Mouse (Mus musculus): ENCODE results near the gene Psmc3ip. TPM values are rescaled to one million over a fixed set of nuclear protein-coding genes. Genes with fewer than 3 reads are reported as not detected.
A peak's percentile ranks its signal among the peaks of the same experiment; 100 is the strongest.

The Psmc3ip gene
- polyA plus RNA-seq, 1 experiment from 2014 or later, result 31.4 TPM

DNA sequence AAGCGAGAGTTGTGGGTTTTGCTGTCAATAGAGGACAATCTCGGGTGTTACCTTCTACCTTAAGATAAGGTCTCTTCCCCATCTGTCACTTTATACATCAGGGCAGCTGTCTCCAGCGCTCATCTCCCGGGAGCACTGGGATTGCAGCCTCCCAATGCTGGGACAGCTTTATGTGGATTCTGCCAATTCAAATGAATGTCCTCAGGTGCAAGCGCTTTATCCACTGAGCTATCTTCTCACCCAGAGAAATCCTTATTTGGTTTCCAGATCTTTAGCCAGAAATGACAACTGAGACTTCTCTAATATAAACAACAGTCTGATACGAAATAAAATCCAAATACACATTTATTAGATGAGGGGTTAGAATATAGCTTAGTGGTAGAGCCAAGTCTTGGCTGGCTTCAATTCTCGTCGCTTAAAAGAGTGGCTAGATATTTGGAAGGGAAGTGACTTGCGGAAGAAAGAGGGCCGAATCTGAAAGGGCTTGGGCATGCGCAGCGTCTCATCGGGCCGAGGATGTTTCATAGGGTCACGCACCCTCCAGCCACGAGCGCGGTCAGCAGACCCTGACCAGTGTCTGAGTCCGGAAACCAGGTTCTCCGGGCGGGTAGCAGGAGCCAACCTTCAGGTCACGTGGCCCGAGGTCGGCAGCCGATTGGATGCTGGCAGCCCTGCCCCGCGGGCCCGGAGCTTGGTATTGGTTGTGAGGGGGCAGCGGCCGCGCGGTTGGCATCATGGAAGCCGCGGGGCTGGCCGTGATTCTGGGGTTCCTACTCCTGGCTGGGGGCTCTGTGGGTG is 25.6 kb downstream of the Psmc3ip start, which contains the start of gene Naglu:
Gene Naglu (plus strand): TSS at position 622 of the 798 bp plus-strand sequence.
- WGBS, result 5% methylated on average over 35 of the region's 35 CpGs
- Histone ChIP-seq H3K4me1 (peaks cover 13% of the 10 kb centered on the region; the same call in 1 of the 2 replicates), H3K27ac (no peak within 1 kb of the TSS), H3K36me3 (no peaks in the 10 kb centered on the region), H3K9ac (peak within 1 kb of the TSS; percentile 83), H3K4me3 (peak within 1 kb of the TSS; percentile 76), H3K9me3 (no peaks in the 10 kb centered on the region), H3K27me3 (replicated peaks) (peaks cover 3% of the 10 kb centered on the region; the same call in 1 of the 2 replicates), H3K4me2 (replicated peaks) (peak within 1 kb of the TSS; percentile 98)
- peak; percentile 89 for ATAC-seq (ENCODE audit: low FRiP score, low read depth)

DNA sequence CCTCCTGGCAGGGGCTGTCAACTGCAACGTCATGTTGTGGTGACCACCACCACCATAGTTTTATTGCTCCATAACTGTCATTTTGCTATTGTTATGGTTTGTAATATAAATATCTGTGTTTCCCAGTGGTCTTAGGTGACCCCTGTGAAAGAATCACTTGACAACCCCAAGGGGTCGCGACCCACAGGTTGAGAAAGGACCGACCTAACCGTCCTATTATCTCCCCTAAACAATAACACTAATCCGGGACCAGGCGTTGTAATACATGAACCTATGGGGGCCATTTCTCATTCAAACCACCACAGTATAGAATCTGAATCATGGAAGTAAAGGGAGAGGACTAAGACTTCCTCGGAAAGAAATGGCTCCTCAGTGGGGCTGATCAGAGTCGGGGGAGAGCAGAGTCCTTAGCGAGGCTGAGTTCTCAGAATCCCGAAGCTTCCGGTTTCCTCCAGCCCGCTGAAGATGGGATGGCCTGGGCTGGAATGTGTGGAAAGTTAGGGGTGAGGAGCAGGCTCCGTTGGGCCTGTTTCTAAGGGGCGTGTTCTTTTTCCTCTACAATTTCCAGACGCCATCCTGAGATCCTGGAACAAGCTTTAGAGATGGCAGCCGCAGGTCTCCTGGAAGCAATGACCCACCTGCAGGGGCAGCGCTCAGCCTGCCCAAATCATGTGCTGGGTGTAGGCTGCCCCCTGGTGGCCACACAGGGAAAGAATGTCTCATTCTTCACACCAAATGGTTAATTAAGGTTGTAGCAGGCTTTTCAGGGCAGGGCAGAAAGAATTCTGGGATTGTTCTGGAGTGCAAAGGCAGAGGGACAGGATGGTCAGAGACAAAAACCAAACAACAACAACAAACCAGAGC is 28.5 kb downstream of the Psmc3ip start:
- ATAC-seq (ENCODE audit: low FRiP score, low read depth), result no peak
- H3K4me2 ChIP-seq (replicated peaks), result peak overlapping the region; percentile 60
- H3K36me3 ChIP-seq, result peaks cover 19% of the 10 kb centered on the region
- peaks cover 3% of the 10 kb centered on the region; the same call in 1 of the 2 replicates for H3K27me3 ChIP-seq (replicated peaks)
- H3K27ac ChIP-seq, result no peak overlapping the region
- peak overlapping the region; percentile 29 for H3K9ac ChIP-seq
- 22% methylated on average over 18 of the region's 18 CpGs for WGBS
- peak overlapping the region; percentile 22 for H3K4me3 ChIP-seq
- no peaks in the 10 kb centered on the region for H3K9me3 ChIP-seq
- peaks cover 23% of the 10 kb centered on the region for H3K4me1 ChIP-seq

DNA sequence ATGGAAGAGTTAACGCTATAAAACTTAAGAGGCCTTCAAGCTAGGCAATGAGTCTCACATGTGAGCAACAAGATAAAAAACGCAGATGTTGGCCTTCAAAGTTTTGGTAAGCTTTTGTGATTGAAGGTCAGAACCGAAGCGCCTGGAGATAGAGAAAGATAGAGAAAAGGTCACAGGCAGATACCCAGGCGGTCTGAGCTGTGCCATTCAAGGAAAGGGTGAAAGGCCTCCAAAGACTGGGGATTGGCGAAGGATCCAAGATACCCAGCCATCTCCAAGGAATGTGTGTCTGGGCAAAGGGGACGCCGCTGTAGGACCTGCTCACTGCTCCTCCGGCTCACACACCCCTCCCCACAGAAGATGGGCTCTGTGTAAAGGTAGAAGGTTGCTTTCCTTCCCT is 30.2 kb downstream of the Psmc3ip start:
- Histone ChIP-seq H3K36me3 (peaks cover 26% of the 10 kb centered on the region), H3K4me3 (no peak overlapping the region), H3K4me1 (peaks cover 19% of the 10 kb centered on the region), H3K27me3 (replicated peaks) (no peaks in the 10 kb centered on the region), H3K4me2 (replicated peaks) (no peak overlapping the region), H3K9ac (no peak overlapping the region), H3K9me3 (no peaks in the 10 kb centered on the region), H3K27ac (no peak overlapping the region)
- 94% methylated on average over 9 of the region's 9 CpGs for WGBS
- ATAC-seq (ENCODE audit: low FRiP score, low read depth), result no peak

DNA sequence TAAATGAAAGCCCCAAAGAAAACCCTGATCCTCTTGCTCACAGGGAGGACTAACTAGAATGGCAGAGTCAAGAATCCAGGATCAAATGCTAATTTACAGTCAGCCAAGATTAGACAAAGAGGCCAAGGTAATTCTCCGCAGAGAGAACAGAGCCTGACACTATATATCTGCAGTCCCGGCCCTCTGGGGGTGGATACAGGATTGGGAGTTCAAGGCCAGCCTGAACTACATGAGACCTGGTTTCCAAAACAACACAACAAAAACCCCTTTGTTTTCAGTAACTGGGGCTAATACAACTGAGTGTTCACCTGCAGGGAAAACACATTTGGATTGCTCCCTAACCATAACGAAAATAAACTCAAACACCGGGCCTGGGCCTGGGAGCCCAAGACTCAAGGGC is 30.8 kb downstream of the Psmc3ip start:
- WGBS, result 86% methylated on average over 4 of the region's 4 CpGs
- no peak overlapping the region for H3K9ac ChIP-seq
- H3K4me3 ChIP-seq, result no peak overlapping the region
- no peaks in the 10 kb centered on the region for H3K27me3 ChIP-seq (replicated peaks)
- peaks cover 31% of the 10 kb centered on the region for H3K36me3 ChIP-seq
- no peak for ATAC-seq (ENCODE audit: low FRiP score, low read depth)
- no peak overlapping the region for H3K4me2 ChIP-seq (replicated peaks)
- no peak overlapping the region for H3K27ac ChIP-seq
- peaks cover 19% of the 10 kb centered on the region for H3K4me1 ChIP-seq
- no peaks in the 10 kb centered on the region for H3K9me3 ChIP-seq

DNA sequence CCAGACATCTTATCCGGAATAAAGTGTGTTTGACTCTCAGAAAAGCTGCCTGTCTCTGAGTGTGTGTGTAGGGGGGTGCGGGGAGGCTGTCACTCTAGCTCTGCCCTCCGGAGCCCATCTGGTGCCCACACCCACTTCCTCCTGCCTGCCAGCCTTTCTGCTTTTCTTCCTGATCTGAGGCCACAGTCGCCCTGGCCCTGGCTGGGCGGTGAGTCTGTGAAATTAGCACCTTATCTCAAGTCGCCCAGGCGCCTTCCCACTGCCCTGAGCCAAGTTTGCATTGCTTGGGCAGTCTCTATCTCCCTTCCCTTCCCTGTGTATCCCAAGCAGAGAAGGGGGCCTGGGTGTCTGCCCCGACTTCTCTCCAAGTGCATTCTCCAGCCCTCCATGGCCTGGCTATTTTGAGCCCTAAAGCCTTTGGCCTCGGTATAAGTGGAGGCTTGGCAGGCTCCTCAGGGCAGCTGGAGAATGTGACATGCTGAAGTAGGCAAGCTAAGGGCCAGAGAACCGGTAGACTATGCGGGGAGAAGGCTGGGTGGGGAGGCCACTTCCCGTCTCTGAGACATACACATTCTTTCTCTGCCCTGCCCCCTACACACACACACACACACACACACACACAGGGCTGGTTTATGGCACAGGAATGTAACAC is 31.4 kb downstream of the Psmc3ip start:
- Histone ChIP-seq H3K36me3 (peaks cover 37% of the 10 kb centered on the region), H3K4me1 (peaks cover 16% of the 10 kb centered on the region), H3K4me2 (replicated peaks) (no peak overlapping the region), H3K9ac (no peak overlapping the region), H3K27me3 (replicated peaks) (no peaks in the 10 kb centered on the region), H3K9me3 (no peaks in the 10 kb centered on the region), H3K27ac (peak overlapping the region; percentile 2), H3K4me3 (no peak overlapping the region)
- ATAC-seq (ENCODE audit: low FRiP score, low read depth), result no peak
- 58% methylated on average over 12 of the region's 12 CpGs for WGBS

DNA sequence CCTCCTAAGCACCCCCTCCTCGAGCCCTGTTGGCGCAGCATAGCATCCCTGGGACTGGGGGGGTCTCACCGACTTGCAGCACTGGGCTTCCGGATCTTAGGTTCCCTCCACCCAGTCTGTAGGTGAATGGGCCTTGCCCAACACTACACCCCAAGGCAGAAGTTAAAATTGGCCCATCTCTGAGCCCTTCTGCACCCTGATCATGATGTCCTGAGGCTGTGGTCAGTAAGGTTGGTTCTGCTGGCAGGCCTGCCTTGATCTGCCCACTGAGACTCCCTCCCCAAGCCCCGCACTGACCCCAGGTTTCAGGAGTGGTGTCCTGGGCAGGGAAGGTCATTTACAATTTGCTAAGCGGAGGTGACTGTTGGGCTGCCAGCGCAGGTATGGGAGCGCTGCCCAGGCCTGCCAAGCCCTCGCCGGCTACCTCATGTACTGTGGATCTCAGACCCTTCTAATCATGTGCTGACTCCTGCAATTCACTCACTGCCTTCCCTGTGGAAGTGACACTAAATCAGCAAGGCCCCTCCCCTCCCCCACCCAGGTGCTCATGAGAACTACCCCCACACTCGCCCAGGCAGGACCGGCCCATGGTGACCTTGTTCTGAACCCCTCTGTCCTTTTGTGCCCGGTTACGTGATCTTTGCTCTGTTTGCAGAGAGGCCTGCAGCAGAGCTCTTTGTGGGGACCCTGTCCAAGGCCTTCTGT is 32.1 kb downstream of the Psmc3ip start:
- H3K4me2 ChIP-seq (replicated peaks), result no peak overlapping the region
- peaks cover 16% of the 10 kb centered on the region for H3K4me1 ChIP-seq
- H3K36me3 ChIP-seq, result peaks cover 44% of the 10 kb centered on the region
- H3K9ac ChIP-seq, result no peak overlapping the region
- H3K27me3 ChIP-seq (replicated peaks), result no peaks in the 10 kb centered on the region
- WGBS, result 70% methylated on average over 14 of the region's 14 CpGs
- peak overlapping the region; percentile 2; the same call in 1 of the 2 replicates for H3K27ac ChIP-seq
- H3K4me3 ChIP-seq, result no peak overlapping the region
- H3K9me3 ChIP-seq, result no peaks in the 10 kb centered on the region
- ATAC-seq (ENCODE audit: low FRiP score, low read depth), result no peak

DNA sequence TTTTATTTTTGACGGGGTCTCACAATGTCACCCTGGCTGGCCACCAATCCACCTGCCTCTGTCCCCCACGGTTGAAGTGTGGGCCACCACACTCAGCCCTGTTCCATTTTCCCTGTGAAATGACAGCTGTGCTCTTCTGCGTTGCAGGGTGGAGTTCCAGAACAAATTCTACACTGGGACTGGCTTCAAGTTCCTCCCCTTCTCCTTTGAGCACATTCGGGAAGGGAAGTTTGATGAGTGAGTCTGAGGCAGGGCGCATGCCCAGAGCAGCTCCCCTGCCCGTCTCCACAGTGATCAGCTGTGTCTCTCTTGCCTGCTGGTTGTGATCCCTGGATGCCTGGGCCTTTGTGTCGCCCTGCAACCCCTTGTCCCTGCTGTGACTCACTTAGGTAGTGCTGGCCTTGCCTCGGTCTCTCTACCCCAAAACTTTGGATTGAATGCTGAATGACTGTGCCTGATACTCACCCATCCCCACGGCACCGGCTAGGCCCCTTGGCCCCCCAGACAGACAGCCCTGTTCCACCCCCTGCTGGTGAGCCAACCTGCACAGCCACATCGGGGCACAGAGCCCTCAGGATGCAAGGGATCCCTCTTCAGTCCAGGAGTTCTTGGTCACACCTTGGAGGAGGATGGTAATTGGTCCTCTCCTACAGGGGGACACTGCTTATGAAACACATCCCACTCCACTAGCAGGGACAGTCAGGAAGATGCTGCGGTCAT is 32.9 kb downstream of the Psmc3ip start:
- ATAC-seq (ENCODE audit: low FRiP score, low read depth), result no peak
- Histone ChIP-seq H3K36me3 (peaks cover 45% of the 10 kb centered on the region), H3K9ac (no peak overlapping the region), H3K27ac (no peak overlapping the region), H3K27me3 (replicated peaks) (no peaks in the 10 kb centered on the region), H3K4me1 (peaks cover 16% of the 10 kb centered on the region), H3K4me2 (replicated peaks) (no peak overlapping the region), H3K9me3 (no peaks in the 10 kb centered on the region), H3K4me3 (no peak overlapping the region)
- 78% methylated on average over 12 of the region's 12 CpGs for WGBS

DNA sequence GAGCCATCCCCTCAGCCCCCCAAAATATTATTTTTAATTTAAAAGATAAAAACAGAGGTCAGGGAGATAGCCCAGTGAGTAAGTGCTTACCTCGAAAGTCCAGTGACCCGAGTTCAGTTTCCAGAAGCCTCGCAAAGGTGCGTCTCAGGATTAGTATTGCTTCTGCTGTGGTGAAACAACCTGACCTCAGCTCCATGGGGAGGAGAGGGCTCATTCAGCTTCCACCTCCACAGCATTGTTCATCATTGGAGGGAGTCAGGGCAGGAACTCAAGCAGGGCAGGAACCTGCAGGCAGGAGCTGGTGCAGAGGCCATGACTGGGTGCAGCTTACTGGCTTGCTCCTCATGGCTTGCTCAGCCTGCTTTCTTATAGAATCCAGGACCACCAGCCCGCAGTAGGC is 34.2 kb downstream of the Psmc3ip start:
- no peaks in the 10 kb centered on the region for H3K27me3 ChIP-seq (replicated peaks)
- no peak overlapping the region for H3K4me2 ChIP-seq (replicated peaks)
- peaks cover 10% of the 10 kb centered on the region for H3K4me1 ChIP-seq
- WGBS, result 94% methylated on average over 5 of the region's 5 CpGs
- no peak overlapping the region for H3K9ac ChIP-seq
- H3K4me3 ChIP-seq, result no peak overlapping the region
- no peaks in the 10 kb centered on the region for H3K9me3 ChIP-seq
- ATAC-seq (ENCODE audit: low FRiP score, low read depth), result no peak
- H3K27ac ChIP-seq, result no peak overlapping the region
- peaks cover 57% of the 10 kb centered on the region for H3K36me3 ChIP-seq

DNA sequence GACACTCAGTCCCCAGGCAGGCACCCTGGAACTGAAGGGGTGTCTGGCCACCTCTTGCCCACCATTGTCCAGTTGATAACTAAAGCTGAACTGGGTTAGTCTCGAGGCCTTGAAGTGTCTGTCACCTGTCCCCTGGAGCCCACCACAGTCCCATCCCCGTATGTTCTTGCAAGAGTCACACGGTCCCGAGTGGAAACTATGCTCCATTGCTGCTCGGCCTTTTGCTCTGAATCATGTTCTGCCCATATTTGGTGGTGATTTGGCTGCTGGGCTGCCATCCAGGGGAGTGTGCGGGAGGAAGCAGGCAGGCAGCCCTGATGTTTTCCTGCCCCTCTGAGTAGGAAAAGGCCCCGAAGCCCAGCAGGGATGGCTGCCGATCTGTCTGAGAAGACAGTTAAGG is 35.1 kb downstream of the Psmc3ip start:
- H3K27ac ChIP-seq, result no peak overlapping the region
- 84% methylated on average over 8 of the region's 8 CpGs for WGBS
- no peak overlapping the region for H3K4me3 ChIP-seq
- H3K36me3 ChIP-seq, result peaks cover 66% of the 10 kb centered on the region
- no peak for ATAC-seq (ENCODE audit: low FRiP score, low read depth)
- no peak overlapping the region for H3K4me2 ChIP-seq (replicated peaks)
- H3K9ac ChIP-seq, result no peak overlapping the region
- no peaks in the 10 kb centered on the region for H3K9me3 ChIP-seq
- no peaks in the 10 kb centered on the region for H3K27me3 ChIP-seq (replicated peaks)
- H3K4me1 ChIP-seq, result peaks cover 10% of the 10 kb centered on the region

DNA sequence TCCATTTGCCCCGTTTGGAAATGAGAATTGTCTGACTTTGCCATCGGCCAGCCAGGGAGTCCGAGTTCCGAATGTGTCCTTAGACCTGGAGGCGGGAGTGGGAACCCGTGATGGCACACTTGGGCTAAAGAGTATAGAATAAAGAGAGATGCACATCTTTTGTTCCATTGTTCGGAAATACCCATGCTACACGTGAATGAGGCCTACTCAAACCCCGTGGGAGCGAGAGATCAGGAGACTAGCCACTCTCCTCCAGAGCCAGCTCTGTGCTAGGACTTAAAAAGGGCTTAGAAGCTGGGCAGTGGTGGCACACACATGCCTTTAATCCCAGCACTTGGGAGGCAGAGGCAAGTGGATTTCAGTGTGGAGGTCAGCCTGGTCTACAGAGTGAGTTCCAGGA is 35.8 kb downstream of the Psmc3ip start:
- 74% methylated on average over 10 of the region's 10 CpGs for WGBS
- Histone ChIP-seq H3K4me2 (replicated peaks) (no peak overlapping the region), H3K4me3 (no peak overlapping the region), H3K4me1 (peaks cover 10% of the 10 kb centered on the region), H3K9me3 (no peaks in the 10 kb centered on the region), H3K9ac (no peak overlapping the region), H3K36me3 (peaks cover 71% of the 10 kb centered on the region), H3K27me3 (replicated peaks) (no peaks in the 10 kb centered on the region), H3K27ac (no peak overlapping the region)
- no peak for ATAC-seq (ENCODE audit: low FRiP score, low read depth)

DNA sequence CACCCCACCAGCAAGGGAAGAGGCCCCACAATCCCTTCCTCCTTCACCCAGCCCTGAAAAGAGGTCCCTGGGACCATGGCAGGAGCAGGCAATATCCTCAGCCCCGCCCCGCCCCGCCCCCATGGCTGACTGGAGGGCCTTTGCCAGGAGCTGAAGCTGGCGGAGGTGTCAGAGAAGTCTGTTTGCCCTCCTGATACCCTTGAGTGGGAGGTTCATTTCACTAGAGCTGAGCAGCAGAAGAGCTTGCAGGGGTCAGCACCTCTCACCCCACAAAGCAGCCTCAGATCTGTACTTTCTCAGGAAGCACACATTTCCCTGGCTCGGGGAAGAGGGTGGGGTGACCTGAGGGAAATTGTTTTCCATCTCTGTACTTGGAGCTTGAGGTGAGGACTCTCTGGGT is 36.5 kb downstream of the Psmc3ip start:
- peaks cover 10% of the 10 kb centered on the region for H3K4me1 ChIP-seq
- peaks cover 72% of the 10 kb centered on the region for H3K36me3 ChIP-seq
- no peak overlapping the region for H3K4me2 ChIP-seq (replicated peaks)
- H3K9me3 ChIP-seq, result no peaks in the 10 kb centered on the region
- H3K4me3 ChIP-seq, result no peak overlapping the region
- ATAC-seq (ENCODE audit: low FRiP score, low read depth), result no peak
- H3K9ac ChIP-seq, result no peak overlapping the region
- 77% methylated on average over 5 of the region's 5 CpGs for WGBS
- no peaks in the 10 kb centered on the region for H3K27me3 ChIP-seq (replicated peaks)
- no peak overlapping the region for H3K27ac ChIP-seq

Data from neural tube, embryonic 12.5 days (tissue).